Mouse (Mus musculus) heart, embryonic 13.5 days (tissue): Measurements from ENCODE around the gene Rbm20. TPM values are rescaled to one million over a fixed set of nuclear protein-coding genes. Genes with fewer than 3 reads are reported as not detected.
"Not testable (repeated sequence)": the region's sequence is repeated elsewhere in the genome, so short reads cannot be mapped to it uniquely, and the experiment has no call there.

Experiments used
- ATAC-seq: fragments of 200-750 bp; cut with Nextera tagmentation; 2 replicates; pipeline ENCODE4 v1.8.0; 2017; ENCODE audit warnings: moderate TSS enrichment; ENCODE audit not compliant: insufficient number of reproducible peaks, low FRiP score, low TSS enrichment; ENCODE audit errors: extremely low read depth
- H3K27ac ChIP-seq: fragments of 300-500 bp; sonication (generic); replicated peaks from 2 replicates; pipeline ENCODE4 v1.5.1; 2015; ENCODE audit warnings: moderate library complexity, mild to moderate bottlenecking, inconsistent platforms
- H3K27me3 ChIP-seq: fragments of 300-500 bp; sonication (generic); replicated peaks from 2 replicates; pipeline ENCODE4 v1.6.1; 2015; ENCODE audit warnings: mild to moderate bottlenecking, inconsistent platforms
- H3K36me3 ChIP-seq: fragments of 300-500 bp; sonication (generic); 2 replicates; pipeline ENCODE4 v1.6.1; 2015; ENCODE audit warnings: mild to moderate bottlenecking, inconsistent platforms
- H3K4me1 ChIP-seq: fragments of 300-500 bp; sonication (generic); 2 replicates; pipeline ENCODE4 v1.6.1; 2015; ENCODE audit warnings: inconsistent platforms
- H3K4me2 ChIP-seq: fragments of 300-500 bp; sonication (generic); 2 replicates; pipeline ENCODE4 v1.6.1; 2015; ENCODE audit warnings: inconsistent platforms, mild to moderate bottlenecking, moderate library complexity
- H3K4me3 ChIP-seq: fragments of 300-500 bp; sonication (generic); 2 replicates; pipeline ENCODE4 v1.5.1; 2015; ENCODE audit warnings: moderate library complexity, mild to moderate bottlenecking, inconsistent platforms
- H3K9ac ChIP-seq: fragments of 300-500 bp; sonication (generic); 2 replicates; pipeline ENCODE4 v1.6.1; 2015; ENCODE audit warnings: inconsistent platforms, mild to moderate bottlenecking, moderate library complexity
- H3K9me3 ChIP-seq: fragments of 300-500 bp; sonication (generic); 2 replicates; pipeline ENCODE4 v1.6.1; 2016; ENCODE audit warnings: inconsistent platforms
- WGBS: fragments of 180-500 bp; shearing (Covaris S2); methylation state at CpG from one replicate; pipeline ENCODE4 v1.1.7; 2015; ENCODE audit warnings: mixed read lengths; 5-methylcytosine and 5-hydroxymethylcytosine counted together
- polyA plus RNA-seq: library from polyadenylated mRNA; unstranded; fragments of >200 nt; fragmentation: Nextera tagmentation; extraction: Ambion mirVana; gene quantifications from 2 replicates; pipeline ENCODE4 v1.2.1, GENCODE M21; 2015

The Rbm20 gene
- polyA plus RNA-seq, 1 experiment from 2014 or later, result 33.1 TPM

- peak overlapping the region; percentile 99 for H3K4me3 ChIP-seq
- WGBS, result 28% methylated on average over 15 of the region's 15 CpGs
- H3K4me2 ChIP-seq, result peak overlapping the region; percentile 76
- H3K36me3 ChIP-seq, result no peaks in the 10 kb centered on the region
- no peak for ATAC-seq
- no peaks in the 10 kb centered on the region for H3K27me3 ChIP-seq
- peaks cover 45% of the 10 kb centered on the region for H3K4me1 ChIP-seq
- H3K9me3 ChIP-seq, result no peaks in the 10 kb centered on the region
- H3K9ac ChIP-seq, result peak overlapping the region; percentile 96
- peak overlapping the region; percentile 91 for H3K27ac ChIP-seq
Observed at GRCm38 (mm10) chr19:53901931-53902738, 225.0 kb downstream of the Rbm20 start.

GRCm38 (mm10) chr19:53902739-53903487 is 225.8 kb downstream of the Rbm20 start:
- under 1% methylated on average over 55 of the region's 61 CpGs for WGBS

GRCm38 (mm10) chr19:53903507-53904321 is 226.6 kb downstream of the Rbm20 start:
- Histone ChIP-seq H3K27ac (peak overlapping the region; percentile 91), H3K4me3 (peak overlapping the region; percentile 99), H3K4me1 (peaks cover 36% of the 10 kb centered on the region), H3K9me3 (no peaks in the 10 kb centered on the region), H3K9ac (peak overlapping the region; percentile 96), H3K4me2 (peak overlapping the region; percentile 86), H3K27me3 (no peaks in the 10 kb centered on the region), H3K36me3 (0 out of 2 replicates have a peak, but pooled peaks cover 3% of the 10 kb centered on the region)
- under 1% methylated on average over 47 of the region's 83 CpGs for WGBS
- peak; percentile 48 for ATAC-seq

More at GRCm38 (mm10) chr19:53902739-53903487, 225.8 kb downstream of the Rbm20 start:
- Histone ChIP-seq H3K9me3 (no peaks in the 10 kb centered on the region), H3K9ac (peak overlapping the region; percentile 96), H3K4me3 (peak overlapping the region; percentile 99), H3K36me3 (no peaks in the 10 kb centered on the region), H3K27ac (peak overlapping the region; percentile 91), H3K4me2 (peak overlapping the region; percentile 86), H3K4me1 (peaks cover 41% of the 10 kb centered on the region), H3K27me3 (no peaks in the 10 kb centered on the region)
- peak; percentile 96 for ATAC-seq

DNA sequence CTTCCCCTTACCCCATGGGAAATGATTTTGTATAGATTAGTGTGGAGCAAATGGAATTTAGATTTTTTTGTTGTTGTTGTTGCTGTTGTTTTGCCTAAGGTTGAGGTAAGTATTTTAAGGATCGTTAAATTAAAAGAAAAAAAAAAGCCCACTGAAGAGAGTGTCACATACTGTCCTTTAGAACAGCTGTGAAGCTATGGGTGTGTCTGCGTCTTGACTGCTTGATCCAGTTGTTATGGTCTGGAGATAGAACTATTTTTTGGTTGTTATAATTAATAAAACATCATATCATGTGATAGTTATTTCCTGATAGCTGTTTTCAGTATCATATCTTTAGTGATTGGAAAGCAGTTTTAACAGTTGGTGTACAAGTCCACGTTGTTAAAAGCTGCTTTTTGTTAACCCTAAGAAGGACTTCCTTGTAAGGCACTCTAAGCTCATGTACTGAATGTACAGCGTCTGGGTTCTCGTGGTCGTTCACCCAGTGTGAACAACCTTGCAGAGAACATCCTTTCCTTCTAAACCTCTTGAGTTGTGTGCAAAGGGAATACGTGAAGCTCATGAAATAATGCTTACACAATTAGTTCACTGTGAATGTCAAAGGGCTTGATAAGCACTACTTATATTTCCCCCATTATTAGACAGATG is 227.9 kb downstream of the Rbm20 start:
- Histone ChIP-seq H3K4me1 (peaks cover 36% of the 10 kb centered on the region), H3K27ac (no peak overlapping the region), H3K27me3 (no peaks in the 10 kb centered on the region), H3K4me3 (peak overlapping the region; percentile 99), H3K36me3 (peaks cover 13% of the 10 kb centered on the region), H3K9me3 (no peaks in the 10 kb centered on the region), H3K9ac (peak overlapping the region; percentile 96), H3K4me2 (peak overlapping the region; percentile 86)
- ATAC-seq, result no peak
- 64% methylated on average over 7 of the region's 7 CpGs for WGBS

DNA sequence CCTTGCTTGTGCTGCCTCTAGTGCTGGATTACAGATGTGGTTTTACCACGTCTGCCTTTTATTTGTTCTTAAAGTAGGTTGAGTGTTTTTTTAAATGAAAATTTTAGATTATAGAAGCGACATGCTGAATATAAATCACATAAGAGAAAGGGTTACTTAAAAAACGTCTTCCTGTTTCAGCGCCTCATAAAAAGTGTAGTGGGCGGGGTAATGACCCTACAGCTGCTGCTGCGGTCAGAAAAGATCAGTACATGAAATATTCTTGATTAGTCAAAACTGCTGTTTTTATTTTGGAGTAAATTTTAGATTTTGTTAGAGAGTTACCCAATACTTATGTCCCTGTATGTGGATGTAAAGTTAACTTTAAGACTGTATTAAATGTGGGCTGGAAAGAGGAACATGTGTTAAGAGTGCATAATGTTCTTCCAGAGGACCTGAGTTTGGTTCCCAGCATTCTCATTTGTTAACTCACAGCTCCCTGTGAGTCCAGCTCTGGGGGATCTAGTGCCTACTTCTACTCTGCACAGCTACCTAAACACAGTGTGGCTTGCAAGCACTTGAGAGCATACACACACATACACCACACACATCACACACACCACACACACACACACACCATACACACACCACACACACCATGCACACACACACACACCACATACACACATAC is 229.1 kb downstream of the Rbm20 start:
- 64% methylated on average over 6 of the region's 6 CpGs for WGBS
- Histone ChIP-seq H3K4me3 (no peak overlapping the region), H3K27me3 (no peaks in the 10 kb centered on the region), H3K27ac (no peak overlapping the region), H3K36me3 (peaks cover 24% of the 10 kb centered on the region), H3K4me1 (peaks cover 36% of the 10 kb centered on the region), H3K4me2 (no peak overlapping the region), H3K9me3 (0 out of 2 replicates have a peak, but pooled peaks cover 4% of the 10 kb centered on the region), H3K9ac (no peak overlapping the region)
- no peak for ATAC-seq

DNA sequence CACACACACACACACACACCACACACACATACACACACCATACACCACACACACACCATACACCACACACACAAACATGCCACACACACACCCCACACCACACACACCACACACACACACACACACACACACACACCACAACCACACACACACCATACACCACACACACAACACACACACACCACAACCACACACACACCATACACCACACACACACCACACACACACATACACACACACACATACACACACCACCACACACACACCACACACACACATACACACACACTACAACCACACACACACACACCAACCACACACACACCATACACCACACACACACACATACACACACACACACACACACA is 229.6 kb downstream of the Rbm20 start:
- H3K9me3 ChIP-seq, H3K4me2 ChIP-seq, H3K27ac ChIP-seq, H3K27me3 ChIP-seq, H3K4me3 ChIP-seq, H3K9ac ChIP-seq, ATAC-seq: not testable (repeated sequence)
- Histone ChIP-seq H3K36me3 (peaks cover 28% of the 10 kb centered on the region), H3K4me1 (peaks cover 31% of the 10 kb centered on the region)

DNA sequence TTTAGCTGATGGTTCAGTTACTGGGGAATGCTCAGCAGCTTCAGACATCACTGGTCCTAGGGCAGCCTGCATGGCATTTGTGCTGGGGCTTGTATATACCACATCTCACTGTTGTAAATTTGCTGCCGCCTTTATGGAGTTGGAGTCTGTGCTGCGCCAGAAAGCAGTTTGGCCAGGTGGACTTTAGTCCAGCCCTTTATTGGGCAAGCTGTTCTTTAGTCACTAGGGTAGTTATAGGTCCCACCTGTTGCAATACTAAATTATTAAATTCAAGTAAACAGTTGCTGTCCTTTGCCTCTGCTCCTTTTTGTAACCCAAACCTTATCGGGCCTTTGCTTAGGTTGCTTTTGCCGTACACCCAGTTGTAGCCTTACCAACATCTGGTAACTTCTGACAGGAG is 237.8 kb downstream of the Rbm20 start:
- Histone ChIP-seq H3K9me3 (0 out of 2 replicates have a peak, but pooled peaks cover 4% of the 10 kb centered on the region), H3K27me3 (no peaks in the 10 kb centered on the region), H3K4me2 (no peak overlapping the region), H3K27ac (no peak overlapping the region), H3K4me1 (no peaks in the 10 kb centered on the region), H3K4me3 (no peak overlapping the region), H3K9ac (no peak overlapping the region), H3K36me3 (peaks cover 93% of the 10 kb centered on the region)
- ATAC-seq, result no peak
- WGBS, result 86% methylated on average over 4 of the region's 4 CpGs

Other genes with a start within 250 kb of the Rbm20 start
- gene Dusp5, start 148.2 kb upstream of the Rbm20 start, polyA plus RNA-seq, result 7.8 and 8.0 TPM in 2 replicates
- gene Nutf2-ps1, start 88.2 kb upstream of the Rbm20 start, polyA plus RNA-seq, result 283 and 325 TPM in 2 replicates
- 38.3 and 41.4 TPM in 2 replicates for gene Smc3, start 76.9 kb upstream of the Rbm20 start, polyA plus RNA-seq
- gene Pdcd4, start 214.9 kb downstream of the Rbm20 start, polyA plus RNA-seq, result 34.4 and 34.6 TPM in 2 replicates